Mouse (Mus musculus): ENCODE measurements around the gene Cct6b.

DNA sequence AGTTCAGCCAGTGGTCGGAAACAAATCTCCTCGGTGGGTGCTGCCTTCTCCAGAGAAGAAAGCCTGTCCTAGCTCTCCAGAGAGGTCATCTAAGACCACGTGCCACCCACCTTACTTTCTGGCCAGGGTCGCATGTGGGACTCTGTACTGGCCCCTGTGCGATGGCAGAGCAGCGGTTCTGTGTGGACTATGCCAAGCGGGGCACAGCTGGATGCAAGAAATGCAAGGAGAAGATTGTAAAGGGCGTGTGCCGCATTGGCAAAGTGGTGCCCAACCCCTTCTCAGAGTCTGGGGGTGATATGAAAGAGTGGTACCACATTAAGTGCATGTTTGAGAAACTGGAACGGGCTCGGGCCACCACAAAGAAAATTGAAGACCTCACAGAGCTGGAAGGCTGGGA is 19.3 kb upstream of the Cct6b start:
- no peak for TF ChIP-seq CTCF (IDR thresholded peaks at IDR 0.05; ENCODE audit: control insufficient read depth, insufficient read depth, insufficient replicate concordance, low read depth, low read length)
- no peak for TF ChIP-seq POLR2A (IDR thresholded peaks at IDR 0.05; ENCODE audit: control insufficient read depth, low read depth, low read length)
